Mouse (Mus musculus): ENCODE measurements around the gene Slc39a11. TPM values are rescaled to one million over a fixed set of nuclear protein-coding genes. Genes with fewer than 3 reads are reported as not detected.
A peak's percentile ranks its signal among the peaks of the same experiment; 100 is the strongest.

The Slc39a11 gene
- total RNA-seq, 4 experiments from 2014 or later = 2.1 to 2.6 (median 2.2) TPM

DNA sequence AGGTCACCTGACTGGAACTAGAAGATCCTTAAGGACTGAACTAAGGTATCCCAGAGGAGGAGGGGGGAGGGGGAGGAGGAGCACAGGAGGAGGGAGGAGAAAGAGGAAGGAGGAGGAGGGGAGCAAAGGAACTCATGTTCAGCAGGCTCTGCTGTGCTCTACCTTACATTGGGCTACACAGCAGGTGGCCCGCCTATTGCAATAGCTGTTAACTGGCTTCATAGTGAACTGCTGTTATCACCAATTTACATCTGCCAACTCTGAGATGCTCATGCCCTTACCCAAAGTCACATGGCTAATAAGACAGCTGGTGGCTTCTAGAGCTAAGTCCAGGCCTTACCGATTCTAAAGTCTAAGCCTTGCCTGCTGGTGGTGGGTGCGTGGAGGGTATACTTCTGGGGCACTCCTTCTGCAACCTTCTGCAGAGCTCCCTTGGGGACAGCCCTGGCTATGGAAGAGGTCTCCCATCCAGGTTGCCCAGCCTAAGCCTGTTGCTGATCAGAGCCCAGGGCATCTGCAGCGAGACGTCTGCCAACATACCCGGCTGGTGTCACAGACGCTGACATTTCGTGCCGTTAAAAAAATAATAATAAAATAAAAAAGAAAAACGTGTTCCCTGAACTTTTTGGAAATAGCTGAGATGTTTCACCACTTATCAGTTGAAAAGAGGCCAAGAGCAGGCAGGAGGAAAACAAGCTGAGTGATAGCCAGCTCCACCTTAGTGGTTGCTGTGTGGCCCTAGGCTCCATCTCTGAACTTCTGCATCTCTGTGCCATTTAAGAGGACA lies 289.6 kb downstream of the Slc39a11 start:
- no peak for DNase-seq (ENCODE audit: low spot score in 2 of 2)

DNA sequence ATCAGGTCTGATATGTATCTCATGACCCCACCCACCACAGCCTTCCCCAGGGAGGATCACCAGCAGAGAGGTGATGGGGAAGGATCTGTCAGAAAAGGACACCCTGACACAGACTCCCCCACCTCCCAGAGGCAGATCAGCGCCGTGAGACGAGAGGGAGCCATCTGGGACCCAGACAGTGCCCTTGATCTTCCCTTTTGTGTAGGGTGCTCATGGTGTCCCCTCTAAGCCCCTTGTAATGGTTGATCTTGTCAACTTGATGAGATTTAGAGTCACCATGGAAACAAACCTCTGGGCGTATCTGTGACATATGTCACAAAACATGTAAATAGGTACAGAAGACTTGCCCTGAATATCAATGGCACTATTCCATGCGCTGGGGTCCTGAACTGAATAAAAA lies 293.9 kb downstream of the Slc39a11 start:
- no peak for DNase-seq (ENCODE audit: low spot score in 2 of 2)

DNA sequence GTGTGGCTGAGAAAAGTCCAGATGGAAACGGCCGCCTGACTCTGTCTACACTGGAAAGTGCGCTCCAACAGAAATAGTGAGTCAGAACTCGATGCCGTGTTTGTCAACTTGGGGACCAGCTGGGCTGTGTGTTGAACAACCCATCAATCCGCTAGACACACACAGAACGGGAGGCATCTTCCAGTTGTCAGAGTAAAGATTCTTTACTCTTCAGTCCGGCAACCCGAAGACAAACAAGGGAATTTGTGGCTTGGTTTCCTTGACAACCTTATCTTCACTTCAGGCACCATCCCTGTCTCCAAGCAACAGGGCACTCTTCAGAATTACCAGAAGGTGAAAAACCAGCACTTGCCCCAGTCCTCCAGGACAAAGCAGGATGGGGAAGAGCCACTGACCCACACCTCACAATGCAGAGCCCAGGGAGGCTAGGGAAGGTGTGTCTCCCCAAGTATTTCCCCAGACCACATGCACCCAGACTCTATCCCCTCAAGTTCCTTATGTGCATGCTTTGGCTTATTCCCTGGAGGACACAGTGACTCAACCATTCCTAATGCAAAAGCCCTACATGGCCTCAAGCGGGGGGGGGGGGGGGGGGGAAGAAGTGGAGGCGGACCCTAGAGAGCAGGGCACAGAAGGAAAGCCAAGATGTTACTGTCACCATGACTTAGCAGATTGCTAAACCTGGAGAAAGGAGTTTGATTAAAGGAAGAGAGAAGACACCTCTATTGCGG lies 297.6 kb downstream of the Slc39a11 start:
- no peak for DNase-seq (ENCODE audit: low spot score in 2 of 2)

DNA sequence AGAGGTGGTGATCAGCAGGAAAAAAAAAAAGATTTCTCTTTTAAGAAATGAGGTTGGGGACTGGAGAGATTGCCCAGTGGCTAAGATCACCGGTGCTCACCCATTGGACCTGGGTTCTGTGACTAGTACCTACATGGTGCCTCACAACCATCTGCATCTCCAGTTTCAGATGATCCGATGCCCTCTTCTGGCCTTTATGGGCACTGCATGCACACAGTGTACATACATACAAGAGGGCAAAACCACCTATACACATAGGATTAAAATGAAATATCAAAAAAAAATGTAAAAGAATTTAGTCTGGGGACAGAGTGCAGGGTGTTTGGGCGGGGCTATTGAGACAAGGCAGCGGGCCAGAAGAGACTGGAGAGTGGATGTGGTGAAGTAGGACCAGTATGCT lies 299.3 kb downstream of the Slc39a11 start:
- DNase-seq (ENCODE audit: low spot score in 2 of 2) = no peak

DNA sequence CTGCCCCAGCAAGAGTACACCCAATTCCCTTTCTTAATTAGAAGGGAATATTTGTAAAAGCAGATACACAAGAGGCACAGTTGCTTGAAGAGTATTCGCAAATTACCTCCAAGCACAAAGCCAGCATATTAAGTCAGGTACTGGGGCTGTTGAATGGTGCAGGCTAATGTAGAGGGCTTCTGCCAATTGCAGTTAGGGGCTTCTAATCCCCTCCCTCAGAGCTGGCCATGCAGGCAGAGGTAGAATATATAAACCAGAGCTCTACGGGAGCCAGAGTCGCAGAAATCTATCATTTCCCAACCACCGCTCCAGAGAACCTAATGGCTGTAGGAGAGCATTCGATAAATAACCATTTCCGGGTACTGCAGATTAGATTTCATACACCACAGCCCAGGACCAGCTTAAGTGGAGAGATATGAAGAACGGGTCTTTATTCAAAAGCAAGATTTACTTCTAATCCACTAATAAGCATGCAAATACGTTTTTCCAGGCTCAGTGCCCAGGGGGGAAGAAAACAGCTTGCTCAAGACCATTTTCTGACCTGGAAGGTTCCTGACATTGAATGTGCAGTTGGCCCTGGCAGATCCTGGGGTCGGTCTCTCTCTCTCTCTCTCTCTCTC lies 302.9 kb downstream of the Slc39a11 start:
- no peak for DNase-seq (ENCODE audit: low spot score in 2 of 2)

DNA sequence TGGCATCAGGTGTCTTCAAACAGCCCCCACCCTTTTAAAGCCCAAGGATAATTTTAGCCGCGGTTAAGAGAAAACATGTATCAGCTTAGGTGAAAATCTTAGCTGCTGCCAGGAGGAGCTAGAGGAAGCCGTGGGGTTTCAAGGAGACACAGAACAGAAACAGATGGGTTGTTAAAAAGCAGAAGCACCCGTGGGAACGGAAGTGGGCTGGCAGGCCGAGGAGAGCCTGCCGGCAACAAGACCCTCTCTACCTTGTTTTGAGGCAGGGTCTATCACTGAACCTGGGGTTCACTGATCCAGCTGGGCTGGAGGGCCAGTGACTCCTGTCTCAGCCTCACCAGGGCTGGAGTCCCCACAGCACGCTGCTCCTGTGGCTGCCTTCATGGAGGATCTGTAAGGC lies 310.1 kb downstream of the Slc39a11 start:
- no peak for DNase-seq (ENCODE audit: low spot score in 2 of 2)

DNA sequence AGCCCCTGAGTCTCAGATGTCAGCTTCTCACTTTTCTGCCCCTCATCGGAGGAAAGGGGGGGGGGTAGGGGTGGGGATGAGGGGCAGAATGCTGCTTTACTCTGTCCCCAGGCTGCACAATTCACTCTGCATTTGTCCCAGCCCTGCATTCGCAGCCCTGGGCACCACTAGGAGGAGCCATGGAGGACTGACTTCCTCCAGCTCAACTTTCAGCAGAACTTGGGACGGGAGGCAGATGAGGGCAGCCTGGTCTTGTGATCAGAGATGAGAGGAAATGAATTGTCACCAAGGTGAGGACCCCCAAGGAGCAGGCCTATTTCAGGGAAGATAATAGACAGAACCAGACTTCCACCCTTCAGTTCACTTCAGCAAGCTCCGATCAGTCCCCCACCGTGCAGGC lies 311.3 kb downstream of the Slc39a11 start:
- no peak for DNase-seq (ENCODE audit: low spot score in 2 of 2)

DNA sequence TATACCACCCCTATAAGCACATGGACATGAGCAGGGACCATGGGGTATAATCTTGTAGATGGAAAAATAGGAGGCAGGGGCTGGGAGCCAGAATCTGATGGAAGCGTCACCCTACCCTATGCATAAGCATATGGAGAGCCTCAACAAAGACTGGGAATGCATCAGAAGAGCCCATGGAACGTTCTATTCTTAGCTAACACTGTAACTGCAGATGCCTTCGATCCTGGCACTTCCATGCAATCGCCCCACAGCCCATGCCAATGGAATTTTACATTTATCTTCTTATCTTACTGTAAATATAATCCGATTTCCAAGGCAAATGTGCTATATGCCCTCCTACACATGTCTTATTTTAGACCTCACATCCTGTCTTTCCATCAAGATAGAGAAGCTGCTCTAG lies 314.2 kb downstream of the Slc39a11 start:
- DNase-seq (ENCODE audit: low spot score in 2 of 2) = no peak

DNA sequence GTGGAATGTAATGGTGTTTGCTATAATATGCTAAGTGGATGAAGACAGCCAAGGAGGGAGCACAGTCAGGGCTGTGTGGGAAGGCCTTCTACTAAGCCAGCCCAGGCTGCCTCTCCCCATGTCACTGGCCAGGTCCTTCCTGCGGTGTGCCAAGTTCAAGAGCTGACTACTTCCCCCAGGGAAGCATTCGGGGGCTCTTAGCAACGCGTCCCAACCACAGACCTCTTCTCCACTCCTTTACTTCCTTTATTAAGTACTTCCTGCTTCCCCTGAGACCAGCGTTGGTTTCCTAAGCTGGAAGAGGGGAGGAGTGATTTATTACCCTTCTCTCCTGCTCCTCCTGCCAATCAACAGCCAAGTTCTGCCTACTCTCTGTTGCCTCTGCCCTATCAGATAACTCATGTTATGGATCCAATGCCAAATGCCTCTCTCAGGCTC lies 315.4 kb downstream of the Slc39a11 start:
- no peak for DNase-seq (ENCODE audit: low spot score in 2 of 2)

DNA sequence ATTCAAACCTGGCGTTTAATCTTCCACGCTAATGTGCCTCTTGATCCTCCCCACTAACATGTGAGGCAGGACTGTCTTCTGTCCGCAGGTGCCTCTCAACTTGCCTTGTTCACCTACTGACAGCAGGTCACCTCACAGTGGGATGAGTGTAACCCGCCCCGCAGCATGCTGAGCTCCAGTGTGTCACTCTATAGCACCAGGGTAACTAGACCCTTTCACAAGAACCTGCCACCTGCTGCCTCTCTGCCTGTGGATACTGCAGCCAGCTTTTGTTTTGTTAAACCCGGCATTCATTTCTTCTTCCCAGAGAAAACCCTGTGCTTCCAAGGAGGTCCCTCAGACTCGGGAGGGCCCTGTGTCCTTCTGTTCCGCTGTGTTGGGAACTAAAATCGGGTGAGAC lies 316.3 kb downstream of the Slc39a11 start:
- no peak for DNase-seq (ENCODE audit: low spot score in 2 of 2)

DNA sequence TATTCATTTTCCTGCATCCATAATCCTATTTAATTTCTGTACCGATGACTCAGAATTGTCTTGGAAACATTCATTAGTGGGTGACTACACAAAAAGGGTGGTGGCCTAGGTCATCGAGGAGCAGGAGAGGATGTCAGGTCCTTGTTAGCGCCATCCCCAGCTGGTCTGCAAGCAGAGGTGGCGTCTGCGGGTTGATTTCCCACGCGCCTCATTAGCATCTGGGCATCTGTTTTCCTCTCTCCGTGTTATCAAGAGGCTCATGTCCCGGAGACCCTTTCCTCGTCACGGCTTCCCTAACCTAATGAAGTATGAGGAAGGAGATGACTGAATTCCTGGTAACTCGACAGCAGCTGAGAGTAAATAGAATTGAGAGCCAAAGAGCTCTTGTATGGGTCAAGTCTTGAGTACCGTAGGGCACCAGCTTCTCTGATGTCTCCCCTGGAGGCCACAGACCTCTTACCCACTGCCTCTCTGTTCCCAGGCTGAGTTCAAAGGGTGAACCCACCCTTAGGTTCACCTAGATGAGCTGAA lies 319.8 kb downstream of the Slc39a11 start:
- DNase-seq (ENCODE audit: low spot score in 2 of 2) = no peak

DNA sequence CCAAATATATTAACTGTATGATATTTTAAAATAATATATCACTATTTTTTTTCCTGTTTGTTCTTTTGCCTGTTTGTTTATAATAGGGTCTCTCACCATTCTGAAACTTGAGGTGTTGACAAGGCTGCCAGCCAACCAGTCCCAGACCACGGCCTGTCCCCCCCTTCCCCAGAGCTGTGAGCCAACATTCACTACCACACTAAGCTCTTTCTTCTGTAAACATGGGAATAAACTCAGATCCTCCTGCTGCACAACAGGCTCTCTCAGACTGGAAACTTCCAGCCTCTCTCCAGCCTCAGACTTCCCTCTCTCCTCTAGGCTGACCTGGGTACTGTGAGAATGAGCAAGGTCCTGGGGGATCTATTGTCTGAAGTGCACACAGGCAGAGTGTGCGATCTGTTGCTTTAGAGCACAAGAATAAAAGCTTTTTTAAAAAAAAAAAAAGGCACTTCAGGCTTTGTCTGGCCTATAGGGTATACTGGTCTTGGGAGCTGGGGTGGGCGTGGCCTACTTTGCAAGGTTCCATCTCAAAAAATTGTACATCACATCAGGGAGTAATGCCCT lies 322.3 kb downstream of the Slc39a11 start:
- no peak for DNase-seq (ENCODE audit: low spot score in 2 of 2)

DNA sequence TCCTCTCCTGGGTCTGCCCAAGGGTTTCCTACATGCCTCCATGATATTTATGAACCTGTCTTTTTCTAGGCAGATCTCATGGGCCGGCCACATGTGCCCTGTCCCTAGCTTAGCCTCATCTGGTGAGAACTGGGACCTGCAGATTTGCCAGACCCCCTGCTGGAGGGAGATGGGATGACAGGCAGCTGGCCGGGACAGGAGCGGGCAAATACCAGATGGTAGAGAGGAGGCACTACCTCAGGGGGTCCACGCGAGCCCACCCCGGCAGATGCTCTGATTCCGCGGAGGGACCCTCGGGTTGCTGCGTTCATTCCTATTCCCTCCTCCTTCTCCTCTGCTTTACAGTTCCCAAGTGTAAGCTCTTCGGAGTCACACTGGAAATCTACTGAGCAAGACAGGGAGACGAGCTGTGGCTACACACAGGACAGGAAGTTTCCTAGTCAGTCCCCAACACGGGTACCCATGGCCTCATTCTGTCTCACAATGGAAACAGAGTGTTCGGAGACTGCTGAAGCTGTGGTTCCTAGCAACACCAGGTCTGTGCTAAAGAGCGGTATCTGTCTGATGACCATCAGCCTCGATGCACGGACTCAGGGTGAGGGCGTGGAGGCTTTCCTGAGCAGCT lies 323.4 kb downstream of the Slc39a11 start:
- peak in 1 of 2 experiments; percentile 8 for DNase-seq (ENCODE audit: low spot score in 2 of 2)

DNA sequence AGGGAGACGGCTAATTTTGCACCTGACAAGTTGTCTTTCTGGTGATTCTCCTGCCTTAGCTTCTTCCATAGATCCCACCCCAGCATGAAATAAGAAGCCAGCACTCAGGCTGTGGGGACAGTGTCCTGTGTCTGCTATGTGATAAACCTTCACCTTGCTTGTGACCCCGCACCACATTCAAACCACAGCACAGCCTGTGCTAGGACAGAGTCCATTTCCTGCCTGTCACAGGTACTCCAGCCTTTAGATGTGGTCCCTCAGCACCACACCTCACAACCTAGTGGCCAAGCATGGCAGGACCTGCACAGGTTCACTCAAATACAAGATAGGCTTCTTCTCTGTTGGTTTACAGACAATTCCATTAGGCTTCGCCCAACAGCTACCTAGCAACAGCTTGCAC lies 328.3 kb downstream of the Slc39a11 start:
- DNase-seq (ENCODE audit: low spot score in 2 of 2) = no peak

DNA sequence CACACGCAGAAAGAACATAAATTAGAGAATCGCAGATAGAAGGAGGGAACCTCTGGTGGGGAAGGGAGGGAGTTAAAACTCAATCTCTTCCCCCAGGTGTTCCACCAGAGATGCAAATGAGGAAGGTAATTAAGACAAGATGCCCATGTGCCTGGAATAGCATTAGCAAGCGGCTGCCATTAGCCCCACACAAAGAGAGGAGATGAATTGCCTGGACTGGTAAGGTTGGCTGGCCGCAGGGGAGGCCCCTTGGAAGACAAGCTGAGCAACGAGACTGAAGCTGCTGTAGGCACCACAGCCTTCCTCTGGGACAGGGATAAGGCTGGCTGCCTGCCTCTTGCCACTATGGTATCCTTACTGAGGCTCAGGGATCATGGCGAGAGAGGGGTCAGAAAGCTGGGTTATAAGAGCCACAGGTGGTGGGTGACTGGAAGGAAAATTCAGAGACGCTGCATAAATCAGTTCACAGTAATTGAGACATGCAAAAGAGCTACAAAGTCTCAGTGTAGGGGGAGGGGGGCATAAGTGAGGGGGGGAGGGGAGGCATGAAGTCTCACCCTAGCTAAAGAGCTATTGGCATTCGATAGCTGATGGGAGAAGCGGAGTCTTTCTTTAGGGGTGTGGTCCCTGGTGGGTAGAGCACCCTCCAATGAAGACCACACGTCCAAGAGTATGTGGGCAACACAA lies 340.5 kb downstream of the Slc39a11 start:
- DNase-seq (ENCODE audit: low spot score in 2 of 2) = no peak

DNA sequence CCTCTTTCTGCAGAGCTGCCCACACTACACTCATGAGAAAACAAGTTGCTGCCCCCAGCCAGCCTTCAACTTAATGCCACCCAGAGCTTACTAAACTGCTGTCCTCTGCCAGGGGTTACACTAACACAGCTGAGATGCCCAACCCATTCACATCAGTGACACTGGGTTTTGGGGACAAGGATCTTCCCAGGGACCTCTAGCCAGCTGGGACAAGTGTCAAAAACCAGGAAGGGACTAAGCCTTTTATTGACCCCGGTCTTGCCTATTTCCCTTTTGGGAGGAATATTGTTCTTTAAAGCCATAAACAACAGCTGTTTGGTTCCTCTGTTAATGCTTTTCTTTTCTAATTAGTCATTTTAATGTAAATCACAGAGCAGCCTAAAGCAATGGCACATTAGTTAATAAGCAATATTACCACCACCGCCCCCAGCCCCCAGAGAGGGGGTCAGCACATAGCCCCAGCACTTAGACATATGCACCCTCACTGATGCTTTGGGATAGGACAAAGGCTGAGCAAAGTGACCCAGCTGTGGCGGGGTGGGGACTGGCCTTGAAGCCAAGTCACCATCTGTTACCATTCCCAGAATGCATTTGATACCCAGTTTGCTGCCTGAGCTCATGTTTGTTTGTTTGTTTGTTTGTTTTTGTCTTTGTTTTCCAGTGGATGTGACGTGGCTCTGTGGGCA lies 341.5 kb downstream of the Slc39a11 start:
- no peak for DNase-seq (ENCODE audit: low spot score in 2 of 2)

DNA sequence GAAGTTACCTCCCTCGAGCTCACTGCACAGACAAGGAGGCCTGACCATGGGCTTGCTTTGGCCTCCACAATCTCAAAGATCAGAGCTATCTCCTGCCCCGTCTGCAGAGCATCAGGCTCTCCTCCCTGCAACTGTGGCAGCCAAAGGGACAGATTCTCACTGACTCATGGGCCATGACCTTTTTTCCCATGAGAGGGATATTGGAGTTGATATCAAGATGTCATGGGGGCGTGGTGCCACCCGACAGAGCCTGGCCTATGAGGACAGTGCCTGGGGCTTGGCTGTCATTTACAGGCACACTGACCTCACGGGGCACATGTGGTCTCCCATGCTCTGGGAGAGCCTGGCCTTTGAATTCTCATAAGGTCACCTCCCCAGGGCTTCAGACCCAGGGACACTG lies 346.7 kb downstream of the Slc39a11 start:
- no peak for DNase-seq (ENCODE audit: low spot score in 2 of 2)

DNA sequence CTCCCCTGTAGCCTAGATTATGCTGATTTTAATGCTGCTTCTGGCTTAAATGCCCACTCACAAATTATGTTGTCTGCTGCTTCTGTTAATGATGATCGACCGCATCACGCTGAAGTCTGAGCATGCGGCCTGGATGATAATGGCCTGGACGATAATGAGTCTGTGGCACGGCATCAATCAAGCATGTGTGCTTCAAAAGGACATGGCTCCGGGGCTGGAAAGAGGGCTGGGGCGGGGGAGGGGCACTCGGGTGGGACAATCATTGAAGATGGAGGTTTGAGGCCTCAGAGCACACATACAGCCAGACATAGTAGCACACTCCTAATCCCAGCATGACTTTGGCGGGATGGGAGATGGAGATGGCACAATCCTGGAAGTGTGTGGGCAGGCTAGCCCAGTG lies 350.4 kb downstream of the Slc39a11 start:
- DNase-seq (ENCODE audit: low spot score in 2 of 2) = no peak

DNA sequence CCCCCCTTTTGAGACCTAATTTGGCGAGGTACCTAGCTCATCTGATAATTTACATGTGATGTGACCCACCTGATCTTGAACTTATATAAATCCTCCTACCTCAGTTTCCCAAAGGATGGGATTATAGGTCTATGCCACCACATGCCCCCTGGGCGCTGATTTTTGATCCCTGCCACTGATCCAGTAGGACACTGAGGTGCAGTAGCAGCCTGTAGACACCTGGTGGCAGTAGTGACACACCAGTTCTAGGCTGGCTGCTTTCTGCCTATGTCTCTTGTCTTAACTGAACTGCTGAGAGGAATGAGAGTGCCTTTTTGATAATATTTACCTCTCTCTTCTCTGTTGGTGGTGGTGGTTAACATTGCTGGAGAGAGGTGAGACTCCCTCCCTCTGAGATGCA lies 352.1 kb downstream of the Slc39a11 start:
- peak; percentile 33 to 36 for DNase-seq (ENCODE audit: low spot score in 2 of 2)

DNA sequence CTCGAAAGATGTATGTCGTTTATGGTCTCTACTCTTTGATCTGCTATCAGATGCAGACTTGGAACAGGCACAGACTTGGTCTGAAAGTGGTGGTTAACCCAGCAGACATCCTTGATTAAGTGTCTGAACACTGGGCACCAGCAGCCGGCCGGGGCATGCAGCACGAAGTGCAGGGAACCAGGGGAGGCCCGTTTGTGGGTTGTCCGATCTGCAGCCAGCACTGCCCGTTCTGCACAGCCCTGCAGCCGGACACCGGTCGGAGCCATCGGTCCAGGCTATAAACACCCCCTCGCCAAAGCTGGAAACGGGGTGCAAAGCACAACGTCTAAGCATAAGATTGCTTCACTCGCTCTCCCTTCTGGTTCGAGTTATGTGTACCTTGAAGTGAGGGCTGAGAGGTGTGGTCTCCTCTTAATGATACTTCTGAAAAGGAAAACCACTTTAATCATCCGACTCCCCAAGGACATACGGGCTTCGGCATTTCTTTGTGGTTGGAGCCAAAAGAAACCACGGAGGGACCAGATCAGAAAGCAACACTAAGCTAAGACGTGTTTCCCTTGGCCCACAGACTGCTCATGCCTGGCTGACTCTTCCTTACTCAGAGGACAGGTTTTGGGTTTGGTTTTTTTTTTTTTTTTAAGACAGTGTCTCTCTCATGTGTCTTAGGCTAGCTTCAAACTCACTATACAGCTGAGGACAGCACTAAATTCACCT lies 352.8 kb downstream of the Slc39a11 start:
- no peak for DNase-seq (ENCODE audit: low spot score in 2 of 2)
